Mouse (Mus musculus) forebrain, postnatal 0 days (tissue): ENCODE measurements around the gene Spty2d1. TPM values are rescaled to one million over a fixed set of nuclear protein-coding genes. Genes with fewer than 3 reads are reported as not detected.
"Not testable (repeated sequence)": the region's sequence is repeated elsewhere in the genome, so short reads cannot be mapped to it uniquely, and the experiment has no call there.

Source experiments
- ATAC-seq: fragments of 200-750 bp; cut with Nextera tagmentation; 2 replicates; pipeline ENCODE4 v1.8.0; 2017; ENCODE audit warnings: mild to moderate bottlenecking, moderate library complexity
- DNase-seq: peaks from one replicate; pipeline ENCODE4 v3.0.0-alpha.2; 2015
- H3K27ac ChIP-seq: fragments of 300-500 bp; sonication (generic); 2 replicates; pipeline ENCODE4 v1.5.1; 2014; ENCODE audit warnings: low read depth, mild to moderate bottlenecking, antibody characterized with exemption, low read length, moderate library complexity, mixed read lengths
- H3K27me3 ChIP-seq: fragments of 300-500 bp; sonication (generic); 2 replicates; pipeline ENCODE4 v1.6.1; 2014; ENCODE audit warnings: mild to moderate bottlenecking, low read length, mixed read lengths; ENCODE audit not compliant: insufficient read depth
- H3K36me3 ChIP-seq: fragments of 300-500 bp; sonication (generic); 2 replicates; pipeline ENCODE4 v1.6.1; 2014; ENCODE audit warnings: mild to moderate bottlenecking, moderate library complexity; ENCODE audit not compliant: insufficient read depth
- H3K4me1 ChIP-seq: fragments of 300-500 bp; sonication (generic); 2 replicates; pipeline ENCODE4 v1.6.1; 2014; ENCODE audit warnings: antibody characterized with exemption; ENCODE audit not compliant: insufficient read depth
- H3K4me2 ChIP-seq: fragments of 300-500 bp; sonication (generic); 2 replicates; pipeline ENCODE4 v1.6.1; 2014; ENCODE audit warnings: low read depth, mild to moderate bottlenecking, moderate library complexity
- H3K4me3 ChIP-seq: fragments of 300-500 bp; sonication (generic); 2 replicates; pipeline ENCODE4 v1.5.1; 2014; ENCODE audit warnings: low read depth, low read length, mixed read lengths
- H3K9ac ChIP-seq: fragments of 300-500 bp; sonication (generic); 2 replicates; pipeline ENCODE4 v1.6.1; 2014; ENCODE audit warnings: mild to moderate bottlenecking
- H3K9me3 ChIP-seq: fragments of 300-500 bp; sonication (generic); 2 replicates; pipeline ENCODE4 v1.6.1; 2016; ENCODE audit warnings: low read length
- CTCF ChIP-seq: sonication (generic); IDR thresholded peaks from 2 replicates; pipeline ENCODE4 v1.5.1; 2016; ENCODE audit warnings: antibody characterized with exemption, control low read depth, low read depth
- WGBS: fragments of 180-500 bp; shearing (Covaris S2); extraction: QIAGEN DNeasy Blood & Tissue Kit; methylation state at CpG from one replicate; pipeline ENCODE4 v1.1.7; 2014; 5-methylcytosine and 5-hydroxymethylcytosine counted together
- polyA plus RNA-seq: library from polyadenylated mRNA; unstranded; fragments of >200 nt; fragmentation: Nextera tagmentation; extraction: Ambion mirVana; gene quantifications from 2 replicates; pipeline ENCODE4 v1.2.1, GENCODE M21; 2015
- total RNA-seq: library from RNA; depleted of rRNA; stranded (reverse); fragments of >200 nt; gene quantifications from 2 replicates; pipeline ENCODE4 v1.2.3, GENCODE M21; 2014

Spty2d1 gene
- total and polyA plus RNA-seq, 2 experiments from 2014 or later, result 5.0 to 10.9 TPM

DNA sequence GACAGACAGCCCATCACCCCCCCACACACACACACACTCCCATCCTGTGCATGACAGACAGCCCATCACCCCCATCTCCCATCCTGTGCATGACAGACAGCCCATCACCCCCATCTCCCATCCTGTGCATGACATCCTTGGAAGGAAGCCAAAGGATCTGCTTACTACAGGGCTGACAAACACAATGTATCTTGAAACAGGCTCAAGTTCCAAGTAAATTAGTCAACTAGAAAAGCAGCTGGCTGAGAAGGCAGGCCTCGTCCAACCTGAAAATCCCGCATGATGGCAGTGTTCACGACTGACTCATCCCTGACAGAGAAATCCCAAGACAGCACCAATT, 7.6 kb downstream of the Spty2d1 start:
- no peak for TF ChIP-seq CTCF
- Histone ChIP-seq H3K27ac (peak overlapping the region; percentile 24; the same call in 1 of the 2 replicates), H3K9ac (no peak overlapping the region), H3K4me2 (no peak overlapping the region), H3K4me1 (peaks cover 8% of the 10 kb centered on the region; the same call in 1 of the 2 replicates), H3K27me3 (no peaks in the 10 kb centered on the region), H3K9me3 (no peaks in the 10 kb centered on the region), H3K4me3 (no peak overlapping the region), H3K36me3 (peaks cover 36% of the 10 kb centered on the region)
- DNase-seq (peak; percentile 47), ATAC-seq (peak; percentile 98)
- 18% methylated on average over 3 of the region's 3 CpGs for WGBS

DNA sequence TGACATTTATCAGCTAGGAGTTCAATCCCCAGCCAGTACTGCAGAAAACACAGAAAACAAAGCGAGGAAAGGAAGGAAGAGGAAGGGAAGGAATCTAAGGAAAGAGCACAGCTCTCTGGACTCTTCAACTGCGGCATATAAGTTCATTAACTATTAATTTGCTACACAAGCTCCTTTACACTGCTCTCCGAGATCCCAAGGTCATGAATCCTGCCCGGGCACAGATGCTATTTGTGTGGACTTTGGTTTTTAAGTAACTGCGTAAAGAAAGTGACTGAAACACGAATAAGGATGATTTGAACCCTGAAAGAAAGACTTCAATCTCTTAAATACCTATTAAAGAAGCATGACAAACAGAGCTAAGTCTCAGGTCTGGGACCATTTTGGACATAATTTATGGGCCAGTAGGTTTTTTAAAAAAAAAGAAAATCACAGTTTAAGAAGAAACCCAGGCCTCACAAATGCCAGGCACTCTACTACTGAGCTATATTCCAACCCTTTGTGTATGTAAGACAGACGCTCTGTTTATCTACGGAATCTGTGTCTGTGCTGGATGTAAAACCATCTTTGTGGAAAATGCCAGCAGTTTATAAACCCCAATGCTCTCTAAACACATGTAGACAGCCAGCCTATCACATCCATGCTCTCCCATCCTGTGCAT, 8.1 kb downstream of the Spty2d1 start:
- no peaks in the 10 kb centered on the region for H3K9me3 ChIP-seq
- peaks cover 41% of the 10 kb centered on the region for H3K36me3 ChIP-seq
- no peak overlapping the region for H3K9ac ChIP-seq

DNA sequence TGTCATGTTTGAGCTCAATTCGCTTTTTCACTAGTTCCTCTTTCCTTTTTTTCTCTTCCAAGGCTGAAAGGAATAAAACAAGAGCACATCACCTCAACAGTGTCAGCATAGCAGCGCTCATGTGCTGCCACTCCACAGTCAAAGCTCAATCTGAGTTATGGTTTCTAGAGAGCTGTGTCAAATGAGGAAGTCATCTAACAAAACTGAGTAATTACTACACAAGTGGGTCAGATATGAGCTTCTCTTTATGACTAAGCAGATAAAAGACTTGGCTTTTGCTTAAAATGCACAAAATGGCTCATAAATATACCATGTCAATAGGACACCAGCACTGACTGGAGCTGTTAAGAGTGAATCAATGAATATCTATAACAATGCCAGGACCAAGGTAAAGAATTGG, 9.3 kb downstream of the Spty2d1 start:
- H3K9me3 ChIP-seq, result no peaks in the 10 kb centered on the region
- ATAC-seq, result no peak
- no peaks in the 10 kb centered on the region for H3K27me3 ChIP-seq
- WGBS, result 95% methylated on average over 2 of the region's 2 CpGs
- DNase-seq, result no peak
- no peak overlapping the region for H3K27ac ChIP-seq
- no peak overlapping the region for H3K4me3 ChIP-seq
- no peak overlapping the region for H3K4me2 ChIP-seq
- H3K36me3 ChIP-seq, result peaks cover 53% of the 10 kb centered on the region
- no peak for TF ChIP-seq CTCF
- no peak overlapping the region for H3K9ac ChIP-seq
- H3K4me1 ChIP-seq, result peaks cover 8% of the 10 kb centered on the region; the same call in 1 of the 2 replicates

More for the DNA sequence above, 8.1 kb downstream of the Spty2d1 start:
- peaks cover 8% of the 10 kb centered on the region; the same call in 1 of the 2 replicates for H3K4me1 ChIP-seq
- DNase-seq (no peak), ATAC-seq (no peak)
- no peak overlapping the region for H3K4me3 ChIP-seq
- 75% methylated on average over 8 of the region's 8 CpGs for WGBS
- H3K27ac ChIP-seq, result peak overlapping the region; percentile 24; the same call in 1 of the 2 replicates
- no peaks in the 10 kb centered on the region for H3K27me3 ChIP-seq
- TF ChIP-seq CTCF, result no peak
- no peak overlapping the region for H3K4me2 ChIP-seq

DNA sequence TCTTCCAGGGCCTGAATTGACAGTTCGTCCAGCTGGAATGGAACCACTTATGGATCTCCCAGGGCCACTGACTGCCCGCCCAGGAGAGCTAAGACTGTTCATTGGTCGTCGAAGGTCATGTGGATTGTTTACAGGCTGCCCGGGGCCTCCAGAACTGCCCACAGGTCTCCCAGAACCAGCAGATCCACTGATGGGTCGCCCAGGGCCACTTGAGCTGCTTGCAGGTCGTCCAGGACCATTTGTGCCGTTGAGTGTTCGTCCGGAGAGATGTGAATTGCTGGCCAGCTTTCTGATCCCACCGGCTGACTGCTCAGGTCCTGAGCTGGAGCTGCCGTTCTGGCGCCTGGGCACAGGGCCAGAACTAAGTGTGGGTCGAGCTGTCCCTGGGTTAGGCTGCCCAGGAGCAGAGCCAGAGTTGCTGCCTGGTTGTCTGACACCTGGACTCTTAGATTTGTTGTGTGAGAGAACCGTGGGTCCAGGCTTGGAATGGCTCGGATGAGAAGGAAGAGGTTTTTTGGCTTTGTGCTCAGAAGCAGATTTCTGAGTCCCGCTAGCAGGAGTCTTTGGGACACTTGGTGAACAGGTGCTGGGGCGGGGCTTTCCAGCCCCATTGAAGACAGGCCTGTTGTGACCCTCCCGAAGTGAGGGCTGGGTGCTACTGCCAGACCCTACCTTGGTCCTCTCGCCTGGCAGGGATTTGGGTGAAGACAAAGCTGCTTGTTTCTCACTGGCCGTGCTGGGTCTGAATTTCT, 10.4 kb downstream of the Spty2d1 start:
- peaks cover 8% of the 10 kb centered on the region; the same call in 1 of the 2 replicates for H3K4me1 ChIP-seq
- no peaks in the 10 kb centered on the region for H3K27me3 ChIP-seq
- H3K27ac ChIP-seq, result no peak overlapping the region
- no peaks in the 10 kb centered on the region for H3K9me3 ChIP-seq
- no peak overlapping the region for H3K4me3 ChIP-seq
- 66% methylated on average over 21 of the region's 21 CpGs for WGBS
- no peak overlapping the region for H3K4me2 ChIP-seq
- DNase-seq (no peak), ATAC-seq (no peak)
- TF ChIP-seq CTCF, result no peak
- peaks cover 64% of the 10 kb centered on the region for H3K36me3 ChIP-seq
- no peak overlapping the region for H3K9ac ChIP-seq

DNA sequence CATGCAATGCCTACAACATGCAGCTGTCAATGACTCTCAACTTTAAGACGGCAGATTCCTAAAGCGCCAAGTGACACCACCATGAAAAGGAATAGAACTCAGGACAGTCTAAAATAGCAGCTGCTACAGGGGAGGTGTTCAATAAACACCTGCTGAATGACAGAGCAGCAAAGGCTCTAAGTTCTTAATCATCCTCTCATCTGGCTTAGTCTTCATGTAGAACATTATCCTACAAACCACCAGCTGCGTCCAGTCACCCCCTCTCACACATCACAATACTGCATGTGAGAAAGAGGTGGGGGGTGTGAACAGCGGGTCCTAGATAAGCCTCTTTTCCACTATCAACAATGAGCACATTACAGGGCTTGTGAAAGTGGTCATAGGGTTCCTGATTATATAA, 11.2 kb downstream of the Spty2d1 start:
- Histone ChIP-seq H3K36me3 (peaks cover 69% of the 10 kb centered on the region), H3K9ac (no peak overlapping the region), H3K9me3 (no peaks in the 10 kb centered on the region), H3K4me2 (no peak overlapping the region), H3K4me3 (no peak overlapping the region), H3K27me3 (no peaks in the 10 kb centered on the region), H3K4me1 (peaks cover 4% of the 10 kb centered on the region; the same call in 1 of the 2 replicates), H3K27ac (no peak overlapping the region)
- DNase-seq (no peak), ATAC-seq (no peak)
- no peak for TF ChIP-seq CTCF
- WGBS, result 85% methylated on average over 4 of the region's 4 CpGs

DNA sequence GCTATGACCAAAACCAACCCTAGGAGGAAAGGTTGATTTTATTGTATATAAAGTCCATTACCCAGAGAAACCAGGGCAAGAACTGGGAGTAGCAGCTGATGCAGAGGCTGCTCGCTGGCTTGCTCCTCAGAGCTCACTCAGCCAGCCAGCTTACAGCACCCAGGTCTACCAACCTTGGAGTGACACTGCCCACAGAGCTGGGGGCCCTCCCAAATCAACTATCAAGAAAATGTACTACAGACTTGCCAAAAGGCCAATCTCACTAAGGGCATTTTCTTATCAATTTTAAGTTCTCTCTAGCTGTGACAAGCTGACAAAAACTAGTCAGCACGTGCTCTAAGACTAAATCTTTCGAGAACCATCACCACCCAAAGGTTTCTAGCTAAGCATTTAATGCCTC, 12.7 kb downstream of the Spty2d1 start:
- Histone ChIP-seq H3K4me2 (no peak overlapping the region), H3K27ac (no peak overlapping the region), H3K9ac (no peak overlapping the region), H3K4me3 (no peak overlapping the region), H3K4me1 (peaks cover under 1% of the 10 kb centered on the region; the same call in 1 of the 2 replicates), H3K36me3 (peaks cover 72% of the 10 kb centered on the region), H3K27me3 (no peaks in the 10 kb centered on the region), H3K9me3 (no peaks in the 10 kb centered on the region)
- no peak for TF ChIP-seq CTCF
- WGBS, result 93% methylated on average over 3 of the region's 3 CpGs
- ATAC-seq, result no peak
- DNase-seq, result no peak

DNA sequence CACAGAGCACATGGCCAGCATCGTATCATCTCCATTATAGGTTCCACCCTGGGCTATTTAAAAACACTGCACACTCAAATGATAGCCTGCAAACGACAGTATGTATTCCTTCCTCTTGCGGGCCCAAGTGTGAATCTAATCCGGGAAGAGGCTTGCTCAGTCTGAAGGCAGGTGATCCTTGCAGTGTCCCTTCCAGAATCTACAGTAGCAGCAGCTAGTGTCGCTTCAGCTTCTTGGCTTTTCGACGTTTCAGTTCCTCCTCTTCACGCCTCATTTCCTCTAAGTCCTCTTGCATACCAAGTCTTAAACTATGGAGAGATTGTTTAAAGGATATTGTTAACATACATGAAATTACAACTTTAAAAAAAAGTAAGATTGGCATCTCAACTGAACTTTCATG, 15.1 kb downstream of the Spty2d1 start:
- H3K9me3 ChIP-seq, result no peaks in the 10 kb centered on the region
- ATAC-seq (no peak), DNase-seq (no peak)
- no peak overlapping the region for H3K4me2 ChIP-seq
- no peaks in the 10 kb centered on the region for H3K4me1 ChIP-seq
- H3K4me3 ChIP-seq, result no peak overlapping the region
- 89% methylated on average over 8 of the region's 8 CpGs for WGBS
- no peak for TF ChIP-seq CTCF
- peaks cover 60% of the 10 kb centered on the region for H3K36me3 ChIP-seq
- H3K9ac ChIP-seq, result no peak overlapping the region
- H3K27ac ChIP-seq, result no peak overlapping the region
- no peaks in the 10 kb centered on the region for H3K27me3 ChIP-seq

DNA sequence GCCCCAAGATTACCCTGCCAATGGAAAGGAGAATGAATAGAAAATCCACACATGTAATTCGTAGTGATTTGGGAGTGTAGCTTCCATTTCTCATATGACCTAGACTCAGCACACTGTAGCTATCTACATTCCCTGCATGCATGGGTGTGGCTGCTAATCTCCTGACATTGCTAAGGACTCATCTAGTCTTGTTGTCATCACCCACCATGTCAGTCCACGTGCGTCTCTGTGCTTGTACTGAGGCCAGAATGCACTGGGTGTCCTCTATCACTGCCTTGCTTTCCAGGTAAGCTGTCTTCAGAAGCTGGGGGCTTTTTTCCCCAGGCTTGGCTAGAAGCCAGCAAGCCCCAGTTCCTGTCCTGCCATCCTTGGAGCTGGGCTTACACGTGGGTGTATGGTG, 18.8 kb downstream of the Spty2d1 start:
- not testable (repeated sequence) for H3K9ac ChIP-seq, DNase-seq, H3K4me1 ChIP-seq, H3K27me3 ChIP-seq, H3K9me3 ChIP-seq, ATAC-seq, H3K4me3 ChIP-seq, H3K4me2 ChIP-seq, H3K27ac ChIP-seq
- 79% methylated on average over 4 of the region's 4 CpGs for WGBS
- peaks cover 23% of the 10 kb centered on the region for H3K36me3 ChIP-seq
